Comparison of ENCODE assay signal across 11 mouse cellular contexts in genomic region chr5:67238303-67238702, GRCm38 (mm10). TPM values are rescaled to one million over a fixed set of nuclear protein-coding genes. Genes with fewer than 3 reads are reported as not detected.
DNase-seq lines count a peak whose midpoint lies in the region; ATAC-seq and TF ChIP-seq lines count a peak whose summit lies in the region.
"Had no signal": no experiment of that assay in that cellular context is flagged by ENCODE, and none has a peak within 500 bp of the region (broad histone marks: within the 10 kb centered on the region; RNA-seq: fewer than 3 reads in every experiment).

No protein-coding gene starts in this region.

- TF ChIP-seq CTCF in liver, embryonic 14.5 days (IDR thresholded peaks at IDR 0.05; ENCODE audit: low read depth) = peak; percentile 42; the same call in 1 of the 2 replicates
- peak in 1 of 2 experiments; percentile 67; a peak in 2 of 4 replicates for TF ChIP-seq CTCF in CH12.LX (conservative IDR thresholded peaks at IDR 0.05 in 1 of 2, IDR thresholded peaks at IDR 0.05 in 1 of 2; ENCODE audit: low read depth in 2 of 2, low read length in 2 of 2)

- TF ChIP-seq POLR2A in CH12.LX (IDR thresholded peaks at IDR 0.05; ENCODE audit: low read depth, low read length) = no peak

- H3K4me2 ChIP-seq in forebrain, embryonic 12.5 days = no peak overlapping the region
- no peak overlapping the region for H3K4me2 ChIP-seq in liver, embryonic 14.5 days (ENCODE audit: low read depth)
- H3K4me2 ChIP-seq in liver, embryonic 12.5 days = no peak overlapping the region
- H3K4me2 ChIP-seq in CH12.LX (ENCODE audit: insufficient read depth, low read depth, poor library complexity, severe bottlenecking) = no peak overlapping the region
- no peak overlapping the region for H3K4me2 ChIP-seq in embryonic facial prominence, embryonic 14.5 days (ENCODE audit: low read depth, low read length)

- H3K4me3 ChIP-seq in forebrain, embryonic 12.5 days (replicated peaks) = no peak overlapping the region
- H3K4me3 ChIP-seq in forebrain, embryonic 10.5 days = no peak overlapping the region
- H3K4me3 ChIP-seq in liver, embryonic 14.5 days (ENCODE audit: insufficient read depth in 1 of 2, low read depth in 2 of 2, low read length in 2 of 2) = no peak overlapping the region
- no peak overlapping the region for H3K4me3 ChIP-seq in liver, embryonic 12.5 days
- H3K4me3 ChIP-seq in CH12.LX (replicated peaks in 1 of 3; ENCODE audit: low read depth in 2 of 3, low read length in 2 of 3, poor library complexity in 1 of 3) = no peak overlapping the region
- no peak overlapping the region for H3K4me3 ChIP-seq in embryonic facial prominence, embryonic 14.5 days (ENCODE audit: low read depth, low read length)

- H3K4me1 ChIP-seq in forebrain, embryonic 12.5 days = no peaks in the 10 kb centered on the region
- H3K4me1 ChIP-seq in forebrain, embryonic 10.5 days = peaks cover 9% of the 10 kb centered on the region
- H3K4me1 ChIP-seq in liver, embryonic 14.5 days (replicated peaks; ENCODE audit: control insufficient read depth in 2 of 2, insufficient read depth in 2 of 2, low read length in 1 of 2) = no peaks in the 10 kb centered on the region
- no peaks in the 10 kb centered on the region; the same call in 1 of the 2 replicates for H3K4me1 ChIP-seq in liver, embryonic 12.5 days
- H3K4me1 ChIP-seq in CH12.LX (ENCODE audit: control insufficient read depth in 1 of 2, insufficient read depth in 2 of 2) = peaks cover 0 to 4% of the 10 kb centered on the region in 2 experiments; a peak in 2 of 4 replicates
- H3K4me1 ChIP-seq in embryonic facial prominence, embryonic 14.5 days (ENCODE audit: control insufficient read depth, insufficient read depth, low read length) = no peaks in the 10 kb centered on the region

- in situ Hi-C loops in CH12.LX (cut with MboI; ENCODE audit: low pct_ligation_motif_present, low pct_unique_long_range_greater_than_20kb, low sequenced_read_pairs) = loop anchor here (10.0 kb wide), 1 partner anchor 184 kb away; no protein-coding TSS in a partner anchor

- no peaks in the 10 kb centered on the region for H3K79me2 ChIP-seq in CH12.LX (replicated peaks; ENCODE audit: control insufficient read depth, extremely low read depth, insufficient read depth, poor library complexity, severe bottlenecking)

- dilution Hi-C loops in CH12.LX (cut with MboI; ENCODE audit: extremely low pct_ligation_motif_present, extremely low pct_unique_long_range_greater_than_20kb, low sequenced_read_pairs) = no loop called here

- H3K36me3 ChIP-seq in forebrain, embryonic 12.5 days (replicated peaks) = no peaks in the 10 kb centered on the region
- no peaks in the 10 kb centered on the region for H3K36me3 ChIP-seq in forebrain, embryonic 10.5 days (replicated peaks)
- H3K36me3 ChIP-seq in liver, embryonic 14.5 days (replicated peaks; ENCODE audit: control insufficient read depth, insufficient read depth, low read depth) = no peaks in the 10 kb centered on the region
- no peaks in the 10 kb centered on the region for H3K36me3 ChIP-seq in liver, embryonic 12.5 days
- H3K36me3 ChIP-seq in CH12.LX (replicated peaks in 1 of 2; ENCODE audit: control insufficient read depth in 1 of 2, insufficient read depth in 1 of 2, low read length in 1 of 2) = no peaks in the 10 kb centered on the region
- no peaks in the 10 kb centered on the region for H3K36me3 ChIP-seq in embryonic facial prominence, embryonic 14.5 days (ENCODE audit: control insufficient read depth, insufficient read depth, low read length)

- no peaks in the 10 kb centered on the region for H3K9me3 ChIP-seq in forebrain, embryonic 12.5 days
- no peaks in the 10 kb centered on the region for H3K9me3 ChIP-seq in forebrain, embryonic 10.5 days
- no peaks in the 10 kb centered on the region for H3K9me3 ChIP-seq in liver, embryonic 14.5 days (ENCODE audit: control insufficient read depth, low read length)
- no peaks in the 10 kb centered on the region for H3K9me3 ChIP-seq in liver, embryonic 12.5 days (replicated peaks)
- H3K9me3 ChIP-seq in CH12.LX (replicated peaks; ENCODE audit: low read length) = no peaks in the 10 kb centered on the region
- no peaks in the 10 kb centered on the region for H3K9me3 ChIP-seq in embryonic facial prominence, embryonic 14.5 days (ENCODE audit: control insufficient read depth, low read length)

- WGBS in forebrain, embryonic 12.5 days = 3% methylated on average over 1 of the region's 1 CpGs
- WGBS in forebrain, embryonic 10.5 days = 2% methylated on average over 1 of the region's 1 CpGs
- 4% methylated on average over 1 of the region's 1 CpGs for WGBS in liver, embryonic 14.5 days (ENCODE audit: insufficient replicate concordance)
- WGBS in liver, embryonic 12.5 days (ENCODE audit: insufficient replicate concordance) = 2% methylated on average over 1 of the region's 1 CpGs
- 4% methylated on average over 1 of the region's 1 CpGs for WGBS in embryonic facial prominence, embryonic 14.5 days

- H3K27ac ChIP-seq in forebrain, embryonic 12.5 days = no peak overlapping the region
- no peak overlapping the region for H3K27ac ChIP-seq in forebrain, embryonic 10.5 days
- H3K27ac ChIP-seq in liver, embryonic 14.5 days = no peak overlapping the region
- H3K27ac ChIP-seq in liver, embryonic 12.5 days = no peak overlapping the region
- no peak overlapping the region for H3K27ac ChIP-seq in CH12.LX (ENCODE audit: insufficient read depth, low read depth)
- no peak overlapping the region for H3K27ac ChIP-seq in embryonic facial prominence, embryonic 14.5 days (replicated peaks; ENCODE audit: low read depth, low read length)

- no peak for TF ChIP-seq EP300 in liver, embryonic 14.5 days (IDR thresholded peaks at IDR 0.05; ENCODE audit: low read depth)
- no peak for TF ChIP-seq EP300 in CH12.LX (IDR thresholded peaks at IDR 0.05; ENCODE audit: low read length)

- ATAC-seq in forebrain, embryonic 12.5 days (ENCODE audit: low FRiP score) = 0 out of 2 replicates have a peak, but pooled peaks have one; percentile 30
- ATAC-seq in liver, embryonic 14.5 days (ENCODE audit: insufficient read depth) = no peak
- no peak for ATAC-seq in liver, embryonic 12.5 days
- ATAC-seq in embryonic facial prominence, embryonic 14.5 days (ENCODE audit: low read depth) = no peak
- ATAC-seq: forebrain, embryonic 16.5 days had no signal

- peak; percentile 63 for TF ChIP-seq RAD21 in CH12.LX (IDR thresholded peaks at IDR 0.05; ENCODE audit: low read depth, low read length)

- H3K9ac ChIP-seq in forebrain, embryonic 12.5 days = no peak overlapping the region
- H3K9ac ChIP-seq in liver, embryonic 14.5 days (replicated peaks) = no peak overlapping the region
- no peak overlapping the region for H3K9ac ChIP-seq in liver, embryonic 12.5 days
- no peak overlapping the region for H3K9ac ChIP-seq in CH12.LX (ENCODE audit: insufficient read depth, low read depth)
- H3K9ac ChIP-seq in embryonic facial prominence, embryonic 14.5 days (ENCODE audit: low read depth, low read length) = no peak overlapping the region

- DNase-seq in forebrain, embryonic 10.5 days (ENCODE audit: extremely low spot score, low spot score) = no peak
- DNase-seq in liver, embryonic 14.5 days (ENCODE audit: low read depth in 3 of 3, low spot score in 3 of 3) = no peak
- DNase-seq in CH12.LX (ENCODE audit: extremely low read depth) = peak; percentile 46
- DNase-seq in embryonic facial prominence, embryonic 14.5 days (ENCODE audit: low spot score) = peak; percentile 58
- DNase-seq in urinary bladder, postnatal 36 days (ENCODE audit: low spot score in 2 of 2) = no peak
- DNase-seq in layer of hippocampus, adult 11-12 months (ENCODE audit: low spot score) = no peak
- DNase-seq: kidney, postnatal 4 days; thymus, adult 18-20 months had no signal

- peaks cover 37% of the 10 kb centered on the region for H3K27me3 ChIP-seq in forebrain, embryonic 12.5 days
- H3K27me3 ChIP-seq in forebrain, embryonic 10.5 days (ENCODE audit: poor library complexity, severe bottlenecking) = peaks cover 50% of the 10 kb centered on the region
- H3K27me3 ChIP-seq in liver, embryonic 14.5 days (ENCODE audit: control insufficient read depth, insufficient read depth, low read length) = peaks cover 14% of the 10 kb centered on the region
- H3K27me3 ChIP-seq in liver, embryonic 12.5 days (replicated peaks) = peaks cover 61% of the 10 kb centered on the region
- no peaks in the 10 kb centered on the region for H3K27me3 ChIP-seq in CH12.LX (replicated peaks)
- peaks cover 21% of the 10 kb centered on the region for H3K27me3 ChIP-seq in embryonic facial prominence, embryonic 14.5 days (replicated peaks; ENCODE audit: control insufficient read depth, insufficient read depth, low read length)

TF ChIP-seq in CH12.LX, 34 proteins besides CTCF, POLR2A, EP300 and RAD21 (continues in another document):
- TF ChIP-seq ZKSCAN1 (IDR thresholded peaks at IDR 0.05; ENCODE audit: borderline replicate concordance, low read depth, low read length) = no peak
- TF ChIP-seq TCF12 (IDR thresholded peaks at IDR 0.05; ENCODE audit: low read depth, low read length) = no peak
- TF ChIP-seq JUN (IDR thresholded peaks at IDR 0.05; ENCODE audit: insufficient read depth, low read depth, low read length) = no peak
- no peak for TF ChIP-seq MAZ (IDR thresholded peaks at IDR 0.05; ENCODE audit: low read depth, low read length)
- TF ChIP-seq ZMIZ1 (IDR thresholded peaks at IDR 0.05; ENCODE audit: low read depth, low read length) = no peak
- TF ChIP-seq SMC3 (IDR thresholded peaks at IDR 0.05; ENCODE audit: low read depth, low read length) = peak; percentile 55; the same call in 1 of the 2 replicates
- no peak for TF ChIP-seq MAFK (IDR thresholded peaks at IDR 0.05; ENCODE audit: insufficient replicate concordance, low read length)
- no peak for TF ChIP-seq UBTF (IDR thresholded peaks at IDR 0.05; ENCODE audit: low read depth, low read length)
- TF ChIP-seq POLR2AphosphoS2 (IDR thresholded peaks at IDR 0.05; ENCODE audit: low read depth, low read length) = no peak
- TF ChIP-seq ZNF384 (IDR thresholded peaks at IDR 0.05; ENCODE audit: low read depth, low read length) = peak; percentile 76
- no peak for TF ChIP-seq RCOR1 (conservative IDR thresholded peaks at IDR 0.05; ENCODE audit: low read depth, low read length)
- no peak for TF ChIP-seq IRF4 (IDR thresholded peaks at IDR 0.05; ENCODE audit: low read depth, low read length)
- TF ChIP-seq CHD1 (IDR thresholded peaks at IDR 0.05; ENCODE audit: low read depth, low read length) = no peak

RNA-seq across cellular contexts. Expression of gene Tmem33, which starts 22.1 kb away (rescaled TPM):
- 107 and 113 TPM in 2 replicates for polyA plus RNA-seq in forebrain, embryonic 12.5 days (2016; fragmentation: Nextera tagmentation; extraction: Ambion mirVana)
- polyA plus RNA-seq in forebrain, embryonic 10.5 days (2016; fragmentation: Nextera tagmentation; extraction: Ambion mirVana) = 117 and 133 TPM in 2 replicates
- 41.4 and 45.3 TPM in 2 replicates for polyA plus RNA-seq in liver, embryonic 14.5 days (2012; rRNA removed)
- polyA plus RNA-seq in liver, embryonic 14.5 days (2014; fragmentation: Nextera tagmentation; extraction: Ambion mirVana) = 83.7 and 83.8 TPM in 2 replicates
- polyA plus RNA-seq in liver, embryonic 12.5 days (2016; fragmentation: Nextera tagmentation; extraction: Ambion mirVana) = 114 and 118 TPM in 2 replicates
- 70.4 and 95.5 TPM in 2 replicates for total RNA-seq in CH12.LX (2012; rRNA removed)
- total RNA-seq in CH12.LX (2014; rRNA removed) = 147 and 159 TPM in 2 replicates
- polyA plus RNA-seq in CH12.LX (2012; ENCODE audit: insufficient read length, low read depth) = 134 and 137 TPM in 2 replicates
- 73.0 and 78.9 TPM in 2 replicates for polyA plus RNA-seq in embryonic facial prominence, embryonic 14.5 days (2014; fragmentation: Nextera tagmentation; extraction: Ambion mirVana)

Comparison
In these comparisons a context has a peak if more than half of its experiments do, and no peak if none do; other contexts are left out.
1. DNase-seq: peak in CH12.LX (single experiment) and embryonic facial prominence, embryonic 14.5 days (single experiment); none in forebrain, embryonic 10.5 days (single experiment), liver, embryonic 14.5 days (0 of 3), urinary bladder, postnatal 36 days (0 of 2) and layer of hippocampus, adult 11-12 months (single experiment).